Mouse (Mus musculus) urinary bladder, postnatal 25 days (tissue): ENCODE data around the gene Aspdh.

ENCODE experiments used
- DNase-seq: peaks from one replicate; pipeline ENCODE4 v3.0.0; 2022; ENCODE audit warnings: low spot score

Aspdh gene

DNA sequence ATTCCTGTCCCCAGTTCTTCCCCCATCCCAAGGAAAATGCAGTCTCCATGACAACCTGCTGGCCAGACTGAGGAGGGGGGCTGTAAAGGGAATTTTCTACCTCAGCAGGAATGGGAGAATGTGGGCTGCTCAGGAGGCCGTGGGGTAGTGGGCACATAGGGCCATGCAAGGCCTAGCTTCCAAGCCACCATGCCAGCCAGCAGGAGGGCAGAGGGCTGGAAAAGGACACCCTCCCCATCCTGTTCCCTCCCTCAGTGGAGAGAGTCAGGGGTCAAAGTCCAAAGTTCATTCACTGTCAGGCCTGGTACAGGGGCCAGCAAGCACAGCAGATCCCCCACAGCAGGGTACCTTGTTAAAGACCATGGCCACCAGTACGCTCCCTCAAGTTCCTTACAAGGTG lies at the start of gene Aspdh:
TSS of gene Aspdh (plus strand) at position 281 of the 400 bp plus-strand sequence.
- DNase-seq, result no peak

GRCm38 (mm10) chr7:44427666-44428065 lies 37.5 kb upstream of the Aspdh start:
- no peak for DNase-seq

- DNase-seq, result no peak
Measured at GRCm38 (mm10) chr7:44428171-44428950, 36.8 kb upstream of the Aspdh start.

DNA sequence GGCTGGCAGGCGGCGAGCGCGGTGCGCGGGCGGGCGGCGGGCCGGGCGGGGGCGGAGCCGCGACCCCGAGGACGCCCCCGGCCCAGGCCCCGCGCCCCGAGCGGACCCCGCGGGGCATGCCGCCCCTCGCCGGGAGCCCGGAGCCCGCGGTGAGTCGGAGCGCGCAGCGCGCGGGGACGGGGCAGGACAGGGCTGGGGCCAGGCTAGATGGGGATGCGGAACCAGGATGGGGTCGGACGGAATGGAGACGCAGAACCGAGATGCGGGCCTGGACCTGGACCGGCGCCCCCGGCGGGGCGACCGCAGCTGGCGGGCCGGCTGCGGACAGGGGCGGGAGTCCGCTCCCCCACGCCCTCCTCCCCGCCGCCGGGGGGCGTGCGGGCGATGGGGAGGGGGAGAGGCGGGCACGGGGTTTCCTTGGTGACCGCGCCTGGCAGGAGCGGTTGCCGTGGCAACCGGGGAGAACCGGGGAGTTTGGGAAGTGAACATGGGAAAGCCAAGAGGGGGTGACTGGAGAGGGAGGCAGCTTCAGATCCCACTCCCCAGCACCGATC lies 36.1 kb upstream of the Aspdh start, which contains the start of gene Lrrc4b:
TSS of gene Lrrc4b (plus strand) at position 51 of the 554 bp plus-strand sequence.
- DNase-seq, result no peak

DNA sequence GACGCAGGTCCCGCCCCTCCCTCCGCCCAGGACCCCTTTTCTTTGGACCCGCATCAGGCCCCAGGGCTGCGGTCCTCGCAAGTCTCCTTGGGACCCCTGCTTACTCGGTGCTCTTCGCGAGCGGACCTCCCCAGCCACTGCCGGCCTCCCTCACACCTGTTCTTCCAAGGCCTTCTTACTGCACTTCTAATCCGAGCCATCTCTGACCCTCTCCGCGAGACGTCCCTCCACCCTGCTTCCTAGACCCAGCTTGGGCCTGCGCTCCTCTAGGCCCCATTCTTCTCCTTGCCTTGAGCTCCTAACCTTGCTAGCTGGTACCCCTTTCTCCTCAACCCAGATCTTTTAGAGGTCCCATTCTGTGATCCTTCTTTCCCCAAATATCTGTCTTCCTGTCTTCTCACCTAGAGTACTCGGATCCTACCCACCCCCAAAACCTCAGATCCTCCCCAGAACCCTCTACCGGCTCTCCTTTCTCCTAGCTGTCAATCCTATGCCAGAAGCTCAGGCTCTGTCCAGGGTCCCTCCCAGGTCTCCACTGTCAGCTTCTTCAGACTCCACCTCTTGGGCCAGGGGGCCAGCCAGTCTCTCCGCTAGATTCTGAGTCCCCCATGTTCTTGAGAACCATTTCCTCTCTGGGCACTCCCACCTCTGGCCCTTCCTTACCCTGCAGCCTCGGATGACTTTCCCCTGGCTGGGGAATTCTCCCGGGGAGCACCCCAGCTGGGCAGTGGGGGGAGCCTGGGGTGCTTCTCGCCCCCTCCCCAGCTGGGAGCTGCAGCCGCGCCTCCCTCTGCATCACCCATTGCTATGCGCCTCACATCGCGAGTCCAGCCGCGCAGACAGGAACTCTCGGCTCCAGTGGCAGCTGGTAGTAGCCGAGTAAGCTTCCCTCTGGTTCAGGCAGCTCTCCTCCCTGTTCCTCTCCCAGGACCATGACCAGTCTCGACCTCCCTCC lies 35.4 kb upstream of the Aspdh start:
- no peak for DNase-seq

DNA sequence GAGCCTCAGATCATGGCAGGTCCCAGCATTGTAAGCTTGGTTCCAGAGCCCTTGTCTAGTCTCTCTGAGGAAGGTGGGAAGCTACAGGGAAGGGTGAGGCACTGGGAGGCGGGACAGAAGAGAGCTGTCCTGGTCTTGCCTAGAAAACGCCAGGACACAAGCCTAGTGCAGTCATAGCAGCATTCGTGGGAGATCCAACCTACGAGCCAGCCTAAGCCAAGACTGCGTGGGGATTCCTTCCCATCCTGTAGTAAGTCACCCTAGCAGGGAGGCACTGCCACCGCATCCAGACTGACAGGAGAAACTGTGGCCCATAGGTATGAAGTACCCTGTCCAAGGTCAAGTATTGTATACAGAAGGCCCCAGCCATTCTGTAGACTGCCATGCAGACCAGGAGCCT lies 32.6 kb upstream of the Aspdh start:
- no peak for DNase-seq

GRCm38 (mm10) chr7:44433371-44433770 lies 31.8 kb upstream of the Aspdh start:
- DNase-seq, result no peak

DNA sequence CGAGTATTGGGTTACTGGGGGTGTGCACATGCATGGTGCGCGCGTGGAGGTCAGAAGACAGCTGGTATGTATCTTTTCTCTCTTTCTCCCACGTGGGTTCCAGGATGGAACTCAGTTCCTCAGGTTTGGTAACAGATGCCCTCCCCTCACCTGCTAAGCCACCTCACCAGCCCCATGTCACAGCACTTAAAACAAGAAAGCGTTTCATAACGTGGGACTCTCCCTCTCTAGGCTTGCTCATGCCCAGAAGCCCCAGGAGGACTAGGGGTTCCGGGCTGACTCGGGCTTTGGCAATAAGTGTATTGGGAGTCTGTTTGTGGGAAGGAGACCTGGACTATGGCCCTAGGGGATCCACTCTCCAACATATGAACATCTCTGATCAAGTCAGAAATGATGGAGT lies 31.1 kb upstream of the Aspdh start:
- no peak for DNase-seq

DNA sequence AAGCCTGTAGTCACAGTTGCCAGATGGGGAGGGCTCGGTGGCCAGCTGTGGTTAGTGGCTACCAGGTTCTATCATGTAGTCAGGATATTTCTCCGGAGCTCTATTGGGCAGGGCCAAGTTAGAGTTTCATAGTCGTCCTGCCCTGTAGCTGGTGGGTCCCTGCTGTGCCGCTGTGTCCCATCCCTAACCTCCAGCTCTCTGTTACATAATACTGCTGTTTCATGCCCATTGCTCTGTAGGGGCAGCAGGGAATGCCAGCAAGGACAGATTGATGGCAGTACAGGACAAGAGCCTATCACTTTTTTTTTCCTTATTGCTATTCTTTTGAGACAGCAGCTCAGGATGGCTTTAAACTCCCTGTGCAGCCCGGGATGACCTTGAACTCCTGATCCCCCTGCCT lies 29.4 kb upstream of the Aspdh start:
- no peak for DNase-seq

DNA sequence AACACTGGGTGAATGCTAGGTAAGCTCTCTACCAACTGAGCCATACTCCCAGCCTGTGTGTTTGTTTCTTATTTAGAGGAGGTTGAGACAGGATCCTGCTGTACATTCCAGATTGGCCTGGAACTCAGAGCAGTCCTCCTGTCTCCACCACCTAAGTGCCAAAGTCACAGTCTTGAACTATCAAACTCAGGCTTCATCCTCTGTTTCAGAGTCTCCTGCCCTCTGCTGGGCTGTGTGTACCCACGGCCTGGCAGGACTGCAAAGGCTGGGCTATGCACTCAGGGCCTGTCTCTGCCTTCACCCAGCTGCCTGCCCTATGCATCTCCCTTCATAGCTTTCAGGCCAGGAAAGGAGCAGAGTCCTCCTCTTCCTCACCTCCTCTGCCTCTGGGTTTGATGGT lies 28.9 kb upstream of the Aspdh start:
- no peak for DNase-seq

DNA sequence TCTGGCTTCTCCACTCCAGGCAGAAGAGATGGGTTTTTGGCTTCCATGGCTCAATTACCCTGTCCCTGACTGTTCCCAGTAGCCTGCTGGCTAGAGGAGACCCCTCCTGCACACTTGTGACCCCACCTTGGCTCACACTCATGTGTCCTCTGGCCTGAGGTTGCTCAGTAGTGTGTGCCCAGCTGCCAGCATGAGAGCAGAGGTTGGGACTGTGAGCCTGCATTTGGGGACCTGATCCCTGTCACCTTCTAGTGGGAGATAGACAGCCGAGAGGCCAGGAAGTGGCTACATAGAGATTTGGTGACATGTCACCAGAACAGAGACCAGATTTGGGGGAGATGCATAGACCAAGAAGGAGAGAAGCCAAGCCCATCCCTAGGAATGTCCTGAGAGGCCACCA lies 28.0 kb upstream of the Aspdh start:
- DNase-seq, result no peak

- DNase-seq, result no peak
Measured at GRCm38 (mm10) chr7:44437933-44438332, 27.3 kb upstream of the Aspdh start.

DNA sequence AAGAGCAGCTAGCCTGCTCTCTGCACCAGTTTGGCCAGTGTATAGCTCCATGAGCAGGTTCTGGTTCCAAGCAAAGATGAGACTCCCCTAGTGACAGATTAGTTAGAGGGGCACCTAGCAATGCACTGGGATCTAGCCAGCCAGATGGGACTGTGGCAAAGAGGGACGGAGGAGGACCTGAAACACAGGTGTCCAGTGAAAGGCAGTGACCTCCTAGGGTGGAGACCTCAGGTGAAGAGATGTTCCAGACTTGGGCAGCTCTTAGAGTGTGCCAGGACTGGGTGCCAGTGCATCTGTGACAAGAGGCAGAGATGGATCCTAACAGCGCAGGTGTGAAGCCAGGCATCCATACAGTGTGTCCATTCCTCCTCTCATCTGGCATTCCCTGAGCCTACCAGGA lies 25.5 kb upstream of the Aspdh start:
- DNase-seq, result no peak

GRCm38 (mm10) chr7:44440479-44440878 lies 24.7 kb upstream of the Aspdh start:
- DNase-seq, result no peak

- DNase-seq, result no peak
Measured at GRCm38 (mm10) chr7:44441180-44441579, 24.0 kb upstream of the Aspdh start.

GRCm38 (mm10) chr7:44441648-44442109 lies 23.5 kb upstream of the Aspdh start:
- no peak for DNase-seq

- no peak for DNase-seq
Measured at GRCm38 (mm10) chr7:44442407-44442821, 22.8 kb upstream of the Aspdh start.

DNA sequence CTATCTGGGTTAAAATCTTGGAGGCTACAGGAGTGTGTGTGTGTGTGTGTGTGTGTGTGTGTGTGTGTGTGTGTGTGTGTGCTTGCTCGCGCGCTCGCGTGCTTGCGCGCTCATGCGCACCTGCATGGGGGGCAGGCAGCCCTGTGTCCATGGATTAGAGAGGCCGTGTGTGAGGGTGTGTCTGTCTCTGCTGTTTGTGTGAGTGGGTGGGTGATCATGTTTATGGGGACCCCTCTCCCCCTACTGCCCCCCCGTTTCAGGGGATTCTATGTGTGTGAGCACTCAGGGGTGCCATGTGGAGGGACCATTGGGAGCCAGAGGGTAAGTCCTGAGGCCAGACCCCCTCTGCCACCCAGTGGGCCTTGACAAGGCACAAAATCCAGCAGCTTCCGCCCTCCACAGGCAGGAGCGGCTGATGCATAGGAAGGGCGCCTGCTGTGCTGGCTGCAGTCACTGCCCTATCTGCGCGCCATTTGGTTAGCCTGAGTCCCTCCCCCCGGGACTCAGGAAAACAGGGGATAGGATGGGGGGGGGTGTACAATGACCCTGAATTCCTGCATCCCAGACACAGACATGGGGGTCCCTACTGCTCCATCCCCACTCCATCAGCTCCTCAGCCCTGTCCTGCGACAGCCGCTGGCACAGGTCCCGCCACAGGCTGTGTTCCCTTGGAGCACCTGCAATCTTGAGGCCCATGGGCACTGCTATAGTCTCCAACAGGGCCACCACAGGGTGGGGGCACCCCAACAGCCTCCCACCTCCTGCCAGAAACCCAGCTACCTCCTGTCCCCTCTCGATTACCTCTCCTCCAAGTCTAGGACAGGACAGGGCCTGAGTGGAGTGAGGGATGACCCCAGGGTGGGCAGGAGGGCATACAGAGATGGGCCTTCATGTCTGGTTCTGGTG lies 21.7 kb upstream of the Aspdh start:
- DNase-seq, result no peak

GRCm38 (mm10) chr7:44444886-44445527 lies 20.2 kb upstream of the Aspdh start:
- no peak for DNase-seq

DNA sequence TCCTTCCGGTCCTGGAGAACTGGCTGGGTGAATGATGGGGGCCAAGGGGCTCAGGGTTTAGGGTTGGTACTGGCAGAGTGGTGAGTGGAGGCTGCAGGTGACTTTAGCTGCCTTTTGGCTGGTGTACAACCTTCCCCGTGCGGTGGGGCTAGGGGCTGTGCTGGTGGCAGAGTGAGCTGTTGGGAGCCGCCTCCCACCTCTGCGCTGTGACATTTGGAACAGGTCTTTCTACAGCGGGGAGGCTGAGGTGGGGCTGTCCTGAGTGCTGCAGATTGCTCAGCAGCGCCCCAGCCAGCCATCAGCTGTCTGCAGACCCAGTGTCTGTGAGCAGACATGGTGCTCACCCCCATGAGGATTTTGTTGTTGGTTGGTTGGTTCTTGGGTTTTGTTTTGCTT lies 19.7 kb upstream of the Aspdh start:
- DNase-seq, result no peak
